In the genomic region with DNA sequence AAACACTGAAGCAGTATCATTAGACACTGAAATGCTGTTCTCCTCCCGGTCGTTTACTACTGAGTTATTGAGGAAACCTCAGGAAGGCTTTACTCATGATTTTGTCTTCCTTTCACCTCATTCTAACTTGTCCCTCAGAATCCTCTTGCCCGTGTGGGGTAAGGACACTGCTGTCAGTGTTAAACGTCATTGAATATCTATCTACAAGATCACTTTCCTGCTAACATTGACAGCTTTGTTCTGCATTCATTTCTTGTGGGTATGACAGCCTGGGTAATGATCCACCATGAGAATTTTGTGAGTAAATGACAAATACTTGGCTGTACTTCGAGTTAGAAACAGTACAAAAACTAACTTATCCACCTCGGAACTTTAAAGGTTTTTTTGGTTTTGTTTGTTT, we compare ENCODE assay signal across 8 mouse cellular contexts. TPM values are rescaled to one million over a fixed set of nuclear protein-coding genes. Genes with fewer than 3 reads are reported as not detected.
A peak's percentile ranks its signal among the peaks of the same experiment; 100 is the strongest.
DNase-seq lines count a peak whose midpoint lies in the region; ATAC-seq and TF ChIP-seq lines count a peak whose summit lies in the region.

No protein-coding gene starts in this region.

- DNase-seq in kidney, postnatal 36 days, result no peak
- DNase-seq in embryonic facial prominence, embryonic 10.5 days (ENCODE audit: low spot score), result no peak
- DNase-seq in hindbrain, postnatal 0 days (ENCODE audit: low spot score), result no peak
- no peak for DNase-seq in left cerebral cortex, postnatal 4 days

- intact Hi-C loops in left cerebral cortex, postnatal 4 days (cut with DNase I), result loop anchor here (5.0 kb wide), 2 partner anchors 175 to 190 kb away; partner anchors contain the start of gene Nap1l1

- peak overlapping the region; percentile 67 for H3K4me2 ChIP-seq in kidney, embryonic 16.5 days (replicated peaks; ENCODE audit: low read depth, low read length)
- peak overlapping the region; percentile 69 for H3K4me2 ChIP-seq in hindbrain, postnatal 0 days (ENCODE audit: low read depth, low read length)
- peak overlapping the region; percentile 75 for H3K4me2 ChIP-seq in midbrain, embryonic 16.5 days (ENCODE audit: low read length)

- H3K36me3 ChIP-seq in kidney, embryonic 16.5 days (ENCODE audit: insufficient read depth, low read length), result 0 out of 2 replicates have a peak, but pooled peaks cover 2% of the 10 kb centered on the region
- peaks cover 13% of the 10 kb centered on the region for H3K36me3 ChIP-seq in embryonic facial prominence, embryonic 10.5 days (replicated peaks)
- H3K36me3 ChIP-seq in hindbrain, postnatal 0 days (ENCODE audit: insufficient read depth, low read length), result no peaks in the 10 kb centered on the region
- H3K36me3 ChIP-seq in midbrain, embryonic 16.5 days (ENCODE audit: control insufficient read depth, insufficient read depth, low read length), result peaks cover 3% of the 10 kb centered on the region; the same call in 1 of the 2 replicates

- peak overlapping the region; percentile 78 for H3K4me3 ChIP-seq in kidney, embryonic 16.5 days (ENCODE audit: low read length)
- H3K4me3 ChIP-seq in embryonic facial prominence, embryonic 10.5 days, result peak overlapping the region; percentile 83
- H3K4me3 ChIP-seq in hindbrain, postnatal 0 days (ENCODE audit: low read length), result peak overlapping the region; percentile 75
- peak overlapping the region; percentile 75 for H3K4me3 ChIP-seq in midbrain, embryonic 16.5 days (ENCODE audit: low read depth, low read length)

- peak overlapping the region; percentile 83; the same call in 1 of the 2 replicates for H3K9ac ChIP-seq in kidney, embryonic 16.5 days (replicated peaks; ENCODE audit: low read length)
- peak overlapping the region; percentile 77; the same call in 1 of the 2 replicates for H3K9ac ChIP-seq in hindbrain, postnatal 0 days (replicated peaks; ENCODE audit: low read length)
- no peak overlapping the region for H3K9ac ChIP-seq in midbrain, embryonic 16.5 days (ENCODE audit: low read depth, low read length)

- H3K27me3 ChIP-seq in kidney, embryonic 16.5 days (ENCODE audit: insufficient read depth, low read length), result no peaks in the 10 kb centered on the region
- no peaks in the 10 kb centered on the region for H3K27me3 ChIP-seq in embryonic facial prominence, embryonic 10.5 days (replicated peaks; ENCODE audit: low read depth, poor library complexity, severe bottlenecking)
- no peaks in the 10 kb centered on the region for H3K27me3 ChIP-seq in hindbrain, postnatal 0 days (ENCODE audit: insufficient read depth, low read length)
- no peaks in the 10 kb centered on the region for H3K27me3 ChIP-seq in midbrain, embryonic 16.5 days (ENCODE audit: control insufficient read depth, insufficient read depth, low read depth, low read length)

- no peak for TF ChIP-seq CTCF in hindbrain, postnatal 0 days (IDR thresholded peaks at IDR 0.05; ENCODE audit: low read depth)

- no peaks in the 10 kb centered on the region for H3K9me3 ChIP-seq in kidney, embryonic 16.5 days (ENCODE audit: low read length)
- no peaks in the 10 kb centered on the region for H3K9me3 ChIP-seq in embryonic facial prominence, embryonic 10.5 days
- H3K9me3 ChIP-seq in hindbrain, postnatal 0 days (ENCODE audit: low read length), result no peaks in the 10 kb centered on the region
- no peaks in the 10 kb centered on the region for H3K9me3 ChIP-seq in midbrain, embryonic 16.5 days (replicated peaks; ENCODE audit: control insufficient read depth, low read length, poor library complexity, severe bottlenecking)

- peaks cover 7% of the 10 kb centered on the region; the same call in 1 of the 2 replicates for H3K4me1 ChIP-seq in kidney, embryonic 16.5 days (ENCODE audit: insufficient read depth, low read length)
- H3K4me1 ChIP-seq in embryonic facial prominence, embryonic 10.5 days, result peaks cover 11% of the 10 kb centered on the region
- H3K4me1 ChIP-seq in hindbrain, postnatal 0 days (ENCODE audit: insufficient read depth, low read length), result no peaks in the 10 kb centered on the region
- peaks cover 6% of the 10 kb centered on the region for H3K4me1 ChIP-seq in midbrain, embryonic 16.5 days (ENCODE audit: control insufficient read depth, insufficient read depth, low read length)

- WGBS in kidney, embryonic 16.5 days, result 35% methylated on average over 6 of the region's 6 CpGs
- 49% methylated on average over 6 of the region's 6 CpGs for WGBS in embryonic facial prominence, embryonic 10.5 days
- 42% methylated on average over 6 of the region's 6 CpGs for WGBS in hindbrain, postnatal 0 days
- 47% methylated on average over 6 of the region's 6 CpGs for WGBS in midbrain, embryonic 16.5 days

- ATAC-seq in kidney, embryonic 16.5 days (ENCODE audit: low FRiP score, low TSS enrichment), result no peak
- ATAC-seq in hindbrain, postnatal 0 days, result no peak
- ATAC-seq in midbrain, embryonic 16.5 days, result no peak
- no peak for ATAC-seq in inflammation-experienced regulatory T-cells, adult 6 months
- ATAC-seq in megakaryocyte progenitor cell, adult 5-6 weeks (replicated peaks; ENCODE audit: poor library complexity), result no peak

- H3K27ac ChIP-seq in kidney, embryonic 16.5 days (ENCODE audit: low read length), result no peak overlapping the region
- peak overlapping the region; percentile 93; the same call in 1 of the 2 replicates for H3K27ac ChIP-seq in embryonic facial prominence, embryonic 10.5 days (replicated peaks)
- peak overlapping the region; percentile 87 for H3K27ac ChIP-seq in hindbrain, postnatal 0 days
- no peak overlapping the region for H3K27ac ChIP-seq in midbrain, embryonic 16.5 days (ENCODE audit: low read length)

RNA-seq across cellular contexts. Expression of gene Bbs10, which starts 0.8 kb away (rescaled TPM):
- polyA plus RNA-seq in kidney, embryonic 16.5 days (2015; fragmentation: Nextera tagmentation; extraction: Ambion mirVana), result 7.4 and 8.1 TPM in 2 replicates
- 6.7 and 8.0 TPM in 2 replicates for polyA plus RNA-seq in embryonic facial prominence, embryonic 10.5 days (2016; fragmentation: Nextera tagmentation; extraction: Ambion mirVana)
- total RNA-seq in hindbrain, postnatal 0 days (2014; rRNA removed), result 4.3 and 6.8 TPM in 2 replicates
- 2.2 and 2.8 TPM in 2 replicates for polyA plus RNA-seq in hindbrain, postnatal 0 days (2015; fragmentation: Nextera tagmentation; extraction: Ambion mirVana)
- 5.6 TPM in 2 replicates for polyA plus RNA-seq in midbrain, embryonic 16.5 days (2015; fragmentation: Nextera tagmentation; extraction: Ambion mirVana)
- 1 to 10 TPM; 1.8 to 2.5 (median 1.8) TPM for polyA plus RNA-seq in inflammation-experienced regulatory T-cells, adult 6 months (2017; shearing (Covaris generic))
- total RNA-seq in megakaryocyte progenitor cell, adult 5-6 weeks (2015), result 2.9 and 3.8 TPM in 2 replicates
- 1.3 and 4.9 TPM in 2 replicates for total RNA-seq in megakaryocyte progenitor cell, adult 5-6 weeks (2017)
- 1 to 10 TPM; 4.2 to 4.3 TPM for total RNA-seq in left cerebral cortex, postnatal 4 days (2021)

Comparison
In these comparisons a context has a peak if more than half of its experiments do, and no peak if none do; other contexts are left out.
1. H3K27ac ChIP-seq: peak in embryonic facial prominence, embryonic 10.5 days (single experiment) and hindbrain, postnatal 0 days (single experiment); none in kidney, embryonic 16.5 days (single experiment) and midbrain, embryonic 16.5 days (single experiment).
2. Peak in every context shown above with its lines, with median percentiles within 50 percentile points of each other: H3K4me2 ChIP-seq and H3K4me3 ChIP-seq.